Mouse (Mus musculus) spleen, postnatal 14 days (tissue): ENCODE measurements around the gene Ccl26.

Source experiments
- DNase-seq, 2 experiments: peaks; one replicate each; pipeline ENCODE4 v3.0.0; 2021 to 2022; ENCODE audit warnings: low spot score in 2 of 2

The Ccl26 gene

GRCm38 (mm10) chr5:135537794-135538214 is 25.6 kb downstream of the Ccl26 start:
- peak in 1 of 2 experiments; percentile 12 for DNase-seq

GRCm38 (mm10) chr5:135537326-135537725 is 26.0 kb downstream of the Ccl26 start:
- peak in 1 of 2 experiments; percentile 21 for DNase-seq

- no peak for DNase-seq
These were observed 27.5 kb downstream of the Ccl26 start for GRCm38 (mm10) chr5:135535867-135536266.

- no peak for DNase-seq
These were observed 29.9 kb downstream of the Ccl26 start for GRCm38 (mm10) chr5:135533431-135533830.

- DNase-seq: no peak
These were observed 32.0 kb downstream of the Ccl26 start for GRCm38 (mm10) chr5:135531306-135531845.

- no peak for DNase-seq
These were observed 33.4 kb downstream of the Ccl26 start for GRCm38 (mm10) chr5:135529964-135530363.

- DNase-seq: no peak
These were observed 34.1 kb downstream of the Ccl26 start for GRCm38 (mm10) chr5:135529310-135529709.

- DNase-seq: no peak
These were observed 35.4 kb downstream of the Ccl26 start for GRCm38 (mm10) chr5:135527986-135528385.

GRCm38 (mm10) chr5:135524660-135525560 is 38.5 kb downstream of the Ccl26 start:
- no peak for DNase-seq

- DNase-seq: no peak
These were observed 39.3 kb downstream of the Ccl26 start for GRCm38 (mm10) chr5:135524087-135524486.

- DNase-seq: no peak
These were observed 41.2 kb downstream of the Ccl26 start for GRCm38 (mm10) chr5:135522111-135522722.

- DNase-seq: no peak
These were observed 46.0 kb downstream of the Ccl26 start for GRCm38 (mm10) chr5:135517348-135517883.

- no peak for DNase-seq
These were observed 50.2 kb downstream of the Ccl26 start for GRCm38 (mm10) chr5:135513131-135513530.

- DNase-seq: no peak
These were observed 52.3 kb downstream of the Ccl26 start for GRCm38 (mm10) chr5:135511105-135511504.
